Mouse (Mus musculus) myocyte (in vitro differentiated cells): ENCODE measurements at regions not wholly inside any gene's neighbourhood (a gene's known extent, or its start where the extent isn't known, plus 50 kb on each side); places are given as distances from the start of the nearest gene placed in this dataset.
A peak's percentile ranks its signal among the peaks of the same experiment; 100 is the strongest.

Experiments
- H3K27me3 ChIP-seq: one replicate; pipeline ENCODE4 v1.6.1; 2011; ENCODE audit not compliant: control insufficient read depth, insufficient read depth, insufficient read length
- H3K36me3 ChIP-seq: one replicate; pipeline ENCODE4 v1.6.1; 2011; ENCODE audit not compliant: control insufficient read depth, insufficient read depth
- H3K4me2 ChIP-seq: one replicate; pipeline ENCODE4 v1.6.1; 2011; ENCODE audit warnings: low read depth, control low read depth
- H3K4me3 ChIP-seq: one replicate; pipeline ENCODE4 v1.5.1; 2011; ENCODE audit warnings: mild to moderate bottlenecking, control low read depth, moderate library complexity
- H3K79me2 ChIP-seq: one replicate; pipeline ENCODE4 v1.6.1; 2011; ENCODE audit not compliant: control insufficient read depth, insufficient read depth
- H3ac ChIP-seq: one replicate; pipeline ENCODE4 v1.6.1; 2011; ENCODE audit not compliant: control insufficient read depth, insufficient read length
- CEBPB ChIP-seq: IDR thresholded peaks from 2 replicates; pipeline ENCODE4 v1.6.1; 2011; ENCODE audit warnings: mild to moderate bottlenecking, moderate library complexity; ENCODE audit not compliant: poor library complexity, insufficient read depth, severe bottlenecking
- E2F4 ChIP-seq: IDR thresholded peaks from one replicate; pipeline ENCODE4 v1.6.1; 2011; ENCODE audit warnings: mild to moderate bottlenecking, control low read depth, moderate library complexity; ENCODE audit not compliant: insufficient read depth
- MAX ChIP-seq: IDR thresholded peaks from one replicate; pipeline ENCODE4 v1.6.1; 2011; ENCODE audit warnings: low read depth, mild to moderate bottlenecking, control low read depth
- MYOD1 ChIP-seq, 3 experiments: IDR thresholded peaks; one replicate each; pipeline ENCODE4 v1.6.1; 2011; ENCODE audit warnings: control low read depth in 2 of 3, low read depth in 2 of 3, mild to moderate bottlenecking in 2 of 3, moderate library complexity in 1 of 3; ENCODE audit not compliant: insufficient read length in 2 of 3, control insufficient read depth in 1 of 3
- MYOG ChIP-seq, 3 experiments: IDR thresholded peaks; one replicate each; pipeline ENCODE4 v1.6.1; 2011; ENCODE audit warnings: control low read depth in 2 of 3, low read depth in 2 of 3, mild to moderate bottlenecking in 2 of 3; ENCODE audit not compliant: insufficient read length in 2 of 3, control insufficient read depth in 1 of 3, insufficient read depth in 1 of 3
- POLR2A ChIP-seq: IDR thresholded peaks from one replicate; pipeline ENCODE4 v1.6.1; 2011; ENCODE audit warnings: low read depth, mild to moderate bottlenecking, control low read depth, moderate library complexity; ENCODE audit not compliant: insufficient read length
- POLR2AphosphoS2 ChIP-seq: IDR thresholded peaks from one replicate; pipeline ENCODE4 v1.6.1; 2011; ENCODE audit warnings: low read depth, control low read depth; ENCODE audit not compliant: insufficient read length
- REST ChIP-seq: IDR thresholded peaks from one replicate; pipeline ENCODE4 v1.6.1; 2011; ENCODE audit warnings: mild to moderate bottlenecking, control low read depth, moderate library complexity; ENCODE audit not compliant: insufficient read depth, insufficient read length
- SRF ChIP-seq: IDR thresholded peaks from one replicate; pipeline ENCODE4 v1.6.1; 2011; ENCODE audit warnings: low read depth; ENCODE audit not compliant: control insufficient read depth, insufficient read length
- TCF12 ChIP-seq: IDR thresholded peaks from one replicate; pipeline ENCODE4 v1.6.1; 2011; ENCODE audit warnings: mild to moderate bottlenecking, control low read depth; ENCODE audit not compliant: poor library complexity, insufficient read depth, severe bottlenecking
- TCF3 ChIP-seq: IDR thresholded peaks from one replicate; pipeline ENCODE4 v1.6.1; 2011; ENCODE audit warnings: low read depth, control low read depth; ENCODE audit not compliant: insufficient read length
- USF1 ChIP-seq: IDR thresholded peaks from one replicate; pipeline ENCODE4 v1.6.1; 2011; ENCODE audit warnings: low read depth, mild to moderate bottlenecking, control low read depth, moderate library complexity

DNA sequence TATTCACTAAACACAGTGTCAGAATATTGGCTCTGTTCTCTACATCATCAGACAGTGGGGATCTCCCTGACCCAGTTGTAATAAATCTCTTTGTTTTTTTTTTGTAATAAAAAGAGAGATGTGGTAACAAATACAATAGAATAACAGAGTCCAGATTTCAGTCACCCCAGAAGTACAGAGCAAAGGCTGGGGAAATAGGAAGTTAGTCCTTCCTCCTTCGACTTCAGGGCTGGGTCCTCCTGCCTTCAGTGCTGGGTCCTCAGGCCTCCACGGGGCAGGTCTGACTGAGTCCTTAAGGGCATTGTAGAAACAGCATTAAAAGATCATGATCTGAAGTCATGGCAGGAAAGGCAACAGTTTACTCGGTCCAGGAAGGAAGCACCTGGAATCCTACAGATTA is 67.0 kb upstream of the Pja2 start:
- Histone ChIP-seq H3K4me3 (no peak overlapping the region), H3K36me3 (no peaks in the 10 kb centered on the region), H3K27me3 (no peaks in the 10 kb centered on the region), H3K4me2 (peak overlapping the region; percentile 37), H3ac (no peak overlapping the region), H3K79me2 (no peaks in the 10 kb centered on the region)
- TF ChIP-seq MYOD1 (IDR thresholded peaks at IDR 0.05; ENCODE audit: control insufficient read depth in 1 of 3, insufficient read length in 2 of 3, low read depth in 2 of 3) (no peak), TCF3 (no peak), MAX (no peak), USF1 (no peak), REST (no peak), POLR2A (no peak), MYOG (IDR thresholded peaks at IDR 0.05; ENCODE audit: control insufficient read depth in 1 of 3, insufficient read depth in 1 of 3, insufficient read length in 2 of 3, low read depth in 2 of 3) (no peak), E2F4 (no peak), CEBPB (no peak)

DNA sequence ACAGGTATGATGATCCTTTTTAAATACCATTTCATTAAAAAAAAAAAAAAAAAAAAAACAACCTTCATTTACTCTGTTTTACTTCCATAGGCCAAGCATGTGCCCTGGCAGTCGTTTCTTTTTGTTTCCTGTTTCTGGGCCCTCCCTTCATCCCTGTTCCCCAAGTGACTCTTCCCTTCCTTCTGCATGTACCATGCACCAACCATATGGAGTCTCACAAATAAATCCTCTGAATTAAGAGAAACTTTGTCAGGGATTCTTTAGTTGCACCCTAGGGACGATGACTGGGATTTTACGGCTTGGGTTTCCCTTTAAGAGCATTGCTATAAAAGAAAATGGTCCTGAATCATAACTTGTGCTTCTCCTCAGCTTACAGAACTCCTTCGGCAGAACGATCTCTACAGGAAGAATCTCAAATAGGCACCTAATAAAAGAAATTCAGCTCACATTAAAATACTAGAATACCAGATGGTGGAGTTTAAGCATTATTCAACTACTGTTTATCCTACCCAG is 75.1 kb upstream of the Pja2 start:
- TF ChIP-seq POLR2A (no peak), MYOD1 (IDR thresholded peaks at IDR 0.05; ENCODE audit: control insufficient read depth in 1 of 3, insufficient read length in 2 of 3, low read depth in 2 of 3) (no peak), TCF3 (no peak), MAX (no peak), USF1 (no peak), TCF12 (no peak), SRF (no peak), E2F4 (no peak), CEBPB (no peak), REST (no peak), POLR2AphosphoS2 (no peak), MYOG (IDR thresholded peaks at IDR 0.05; ENCODE audit: control insufficient read depth in 1 of 3, insufficient read depth in 1 of 3, insufficient read length in 2 of 3, low read depth in 2 of 3) (no peak)
- peak overlapping the region; percentile 1 for H3K4me3 ChIP-seq
- no peaks in the 10 kb centered on the region for H3K79me2 ChIP-seq
- no peaks in the 10 kb centered on the region for H3K36me3 ChIP-seq
- no peak overlapping the region for H3ac ChIP-seq
- peak overlapping the region; percentile 81 for H3K4me2 ChIP-seq
- no peaks in the 10 kb centered on the region for H3K27me3 ChIP-seq

DNA sequence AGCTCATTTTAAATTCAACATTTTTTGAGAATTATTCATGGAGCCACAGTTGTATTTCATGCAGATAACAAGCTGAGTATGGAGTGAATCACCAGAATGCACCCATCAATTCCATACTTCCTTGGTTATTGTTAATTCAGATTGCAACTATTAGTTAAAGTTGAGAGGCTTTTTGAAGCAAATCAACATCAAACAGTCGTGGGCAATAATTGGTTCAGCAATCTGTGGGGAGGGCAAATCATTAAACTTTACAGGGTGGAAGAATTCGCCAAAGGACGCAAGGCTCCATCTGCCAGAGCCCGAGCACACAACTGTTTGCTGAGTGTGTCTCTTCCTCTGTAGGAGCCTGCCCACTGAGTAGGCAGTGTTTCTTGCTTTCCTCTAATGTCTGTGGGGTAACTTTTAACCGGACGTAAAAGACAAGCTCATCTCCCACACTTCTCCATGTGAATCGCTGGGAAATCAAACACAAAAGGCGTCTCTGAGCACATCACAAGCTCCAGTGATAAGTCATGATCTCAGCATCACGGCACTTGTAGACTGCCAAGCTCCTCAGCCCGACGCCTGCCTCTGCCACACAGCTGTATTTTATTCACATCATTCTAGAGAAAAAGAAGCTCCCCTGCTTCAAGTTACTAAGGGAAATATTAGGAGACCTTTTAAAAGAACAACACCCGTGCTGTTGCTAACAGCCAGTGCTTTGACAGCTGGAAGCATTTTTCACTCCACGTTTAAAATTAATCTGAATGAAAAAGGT is 75.7 kb upstream of the Pja2 start:
- Histone ChIP-seq H3ac (no peak overlapping the region), H3K36me3 (no peaks in the 10 kb centered on the region), H3K79me2 (no peaks in the 10 kb centered on the region), H3K27me3 (no peaks in the 10 kb centered on the region), H3K4me2 (peak overlapping the region; percentile 81), H3K4me3 (peak overlapping the region; percentile 1)
- TF ChIP-seq MAX: no peak
- no peak for TF ChIP-seq MYOD1 (IDR thresholded peaks at IDR 0.05; ENCODE audit: control insufficient read depth in 1 of 3, insufficient read length in 2 of 3, low read depth in 2 of 3)
- no peak for TF ChIP-seq TCF12
- TF ChIP-seq MYOG (IDR thresholded peaks at IDR 0.05; ENCODE audit: control insufficient read depth in 1 of 3, insufficient read depth in 1 of 3, insufficient read length in 2 of 3, low read depth in 2 of 3): no peak
- TF ChIP-seq TCF3: no peak
- no peak for TF ChIP-seq POLR2A
- TF ChIP-seq CEBPB: no peak
- no peak for TF ChIP-seq E2F4
- TF ChIP-seq USF1: no peak
- TF ChIP-seq SRF: no peak
- TF ChIP-seq REST: no peak
- no peak for TF ChIP-seq POLR2AphosphoS2

DNA sequence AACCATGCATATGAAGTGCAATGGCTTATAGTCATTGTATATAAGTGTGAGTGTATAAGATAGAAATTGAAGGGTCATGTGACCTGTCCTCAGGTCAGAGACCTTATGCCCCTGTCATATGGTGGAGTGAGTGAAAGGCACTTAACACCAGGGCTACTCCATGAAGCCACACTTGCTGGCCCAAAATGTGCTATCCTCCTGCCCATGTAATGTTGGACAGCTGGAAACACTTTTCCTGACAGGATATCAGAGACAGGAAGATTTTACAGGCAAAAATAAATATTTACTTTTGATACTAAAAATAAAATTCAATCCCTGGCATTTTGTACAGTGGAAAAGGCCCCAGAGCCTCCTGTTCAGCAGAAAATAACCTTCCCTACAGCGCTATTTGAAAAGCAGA is 94.1 kb upstream of the Pja2 start:
- no peaks in the 10 kb centered on the region for H3K36me3 ChIP-seq
- H3K4me2 ChIP-seq: no peak overlapping the region
- no peak for TF ChIP-seq TCF3
- no peak for TF ChIP-seq MAX
- no peak for TF ChIP-seq POLR2A
- TF ChIP-seq SRF: no peak
- no peak for TF ChIP-seq MYOG (IDR thresholded peaks at IDR 0.05; ENCODE audit: control insufficient read depth in 1 of 3, insufficient read depth in 1 of 3, insufficient read length in 2 of 3, low read depth in 2 of 3)
- TF ChIP-seq CEBPB: no peak
- TF ChIP-seq USF1: no peak
- TF ChIP-seq POLR2AphosphoS2: no peak
- no peak for TF ChIP-seq REST
- no peak for TF ChIP-seq TCF12
- TF ChIP-seq MYOD1 (IDR thresholded peaks at IDR 0.05; ENCODE audit: control insufficient read depth in 1 of 3, insufficient read length in 2 of 3, low read depth in 2 of 3): no peak
- no peak for TF ChIP-seq E2F4
- no peaks in the 10 kb centered on the region for H3K79me2 ChIP-seq
- H3ac ChIP-seq: no peak overlapping the region
- no peaks in the 10 kb centered on the region for H3K27me3 ChIP-seq
- no peak overlapping the region for H3K4me3 ChIP-seq
